Mouse (Mus musculus) C2C12 (cell line): Measurements from ENCODE around the gene Thrap3.

Experiments used
- CEBPB ChIP-seq: IDR thresholded peaks from one replicate; pipeline ENCODE4 v1.6.1; 2011; ENCODE audit warnings: low read depth, mild to moderate bottlenecking, control low read depth, moderate library complexity
- CTCF ChIP-seq: IDR thresholded peaks from one replicate; pipeline ENCODE4 v1.5.1; 2011; ENCODE audit not compliant: control insufficient read depth, insufficient read depth, insufficient read length
- MAX ChIP-seq: IDR thresholded peaks from one replicate; pipeline ENCODE4 v1.6.1; 2011; ENCODE audit warnings: mild to moderate bottlenecking, control low read depth

DNA sequence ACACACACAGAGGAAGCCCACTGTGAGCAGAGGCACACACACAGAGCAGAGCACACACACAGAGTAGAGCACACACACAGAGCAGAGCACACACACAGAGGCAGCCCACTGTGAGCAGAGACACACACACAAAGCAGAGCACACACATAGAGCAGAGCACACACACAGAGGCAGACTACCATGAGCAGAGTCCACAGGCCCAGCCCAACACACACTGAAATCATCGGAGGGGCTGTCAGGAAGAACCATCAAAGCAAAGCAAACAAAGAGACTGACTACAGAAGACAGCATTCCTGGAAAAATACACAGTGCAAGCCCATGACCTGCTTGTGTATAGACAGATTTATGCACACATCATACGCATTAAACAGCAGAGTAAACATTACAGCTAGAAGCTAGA is 46.7 kb downstream of the Thrap3 start:
- TF ChIP-seq CTCF, result no peak
- no peak for TF ChIP-seq MAX
- no peak for TF ChIP-seq CEBPB
